Mouse (Mus musculus) brain, embryonic 18.5 days (tissue): ENCODE measurements around the gene Scn3a.
A peak's percentile ranks its signal among the peaks of the same experiment; 100 is the strongest.
"Not testable (repeated sequence)": the region's sequence is repeated elsewhere in the genome, so short reads cannot be mapped to it uniquely, and the experiment has no call there.

ENCODE experiments used
- DNase-seq: peaks from one replicate; pipeline ENCODE4 v3.0.0-alpha.2; 2012; ENCODE audit warnings: low read depth, low spot score

Scn3a gene

GRCm38 (mm10) chr2:65490450-65490849 is 77.0 kb downstream of the Scn3a start:
- DNase-seq, result no peak

- no peak for DNase-seq
Observed at GRCm38 (mm10) chr2:65483434-65483833, 84.0 kb downstream of the Scn3a start.

- no peak for DNase-seq
Observed at GRCm38 (mm10) chr2:65481007-65481672, 86.3 kb downstream of the Scn3a start.

- no peak for DNase-seq
Observed at GRCm38 (mm10) chr2:65471311-65471882, 96.0 kb downstream of the Scn3a start.

- DNase-seq, result no peak
Observed at GRCm38 (mm10) chr2:65465694-65466093, 101.7 kb downstream of the Scn3a start.

GRCm38 (mm10) chr2:65453763-65454162 is 113.7 kb downstream of the Scn3a start:
- no peak for DNase-seq

GRCm38 (mm10) chr2:65451401-65452078 is 115.9 kb downstream of the Scn3a start:
- DNase-seq, result not testable (repeated sequence)

- no peak for DNase-seq
Observed at GRCm38 (mm10) chr2:65450449-65451360, 116.7 kb downstream of the Scn3a start.

GRCm38 (mm10) chr2:65449126-65449828 is 118.2 kb downstream of the Scn3a start:
- DNase-seq, result no peak

GRCm38 (mm10) chr2:65443082-65443481 is 124.3 kb downstream of the Scn3a start:
- DNase-seq, result no peak

GRCm38 (mm10) chr2:65441566-65441965 is 125.9 kb downstream of the Scn3a start:
- DNase-seq, result no peak

GRCm38 (mm10) chr2:65441110-65441509 is 126.3 kb downstream of the Scn3a start:
- DNase-seq, result no peak

GRCm38 (mm10) chr2:65436917-65437316 is 130.5 kb downstream of the Scn3a start:
- no peak for DNase-seq

GRCm38 (mm10) chr2:65423501-65423900 is 143.9 kb downstream of the Scn3a start:
- DNase-seq, result no peak

GRCm38 (mm10) chr2:65421259-65422255 is 145.9 kb downstream of the Scn3a start:
- no peak for DNase-seq

GRCm38 (mm10) chr2:65418608-65419007 is 148.8 kb downstream of the Scn3a start:
- no peak for DNase-seq

GRCm38 (mm10) chr2:65416535-65416934 is 150.9 kb downstream of the Scn3a start:
- DNase-seq, result no peak

- DNase-seq, result no peak
Observed at GRCm38 (mm10) chr2:65415294-65415693, 152.1 kb downstream of the Scn3a start.

- DNase-seq, result peak; percentile 87
Observed at GRCm38 (mm10) chr2:65414806-65415281, 152.6 kb downstream of the Scn3a start.

- DNase-seq, result peak; percentile 46
Observed at GRCm38 (mm10) chr2:65414237-65414636, 153.2 kb downstream of the Scn3a start.
